8 mouse cellular contexts compared by ENCODE assay signal in genomic region chr6:136555523-136555915, GRCm38 (mm10). TPM values are rescaled to one million over a fixed set of nuclear protein-coding genes. Genes with fewer than 3 reads are reported as not detected.
DNase-seq lines count a peak whose midpoint lies in the region; ATAC-seq and TF ChIP-seq lines count a peak whose summit lies in the region.

No protein-coding gene starts in this region.

- H3K4me3 ChIP-seq in testis, adult 2 months (ENCODE audit: control insufficient read depth, low read depth, low read length), result no peak overlapping the region
- H3K4me3 ChIP-seq in intestine, embryonic 15.5 days (replicated peaks), result no peak overlapping the region
- H3K4me3 ChIP-seq in liver, embryonic 11.5 days (ENCODE audit: low read depth, low read length), result no peak overlapping the region
- H3K4me3 ChIP-seq in stomach, embryonic 14.5 days (ENCODE audit: low read depth, low read length), result no peak overlapping the region

- TF ChIP-seq POLR2A in testis, adult 2 months (IDR thresholded peaks at IDR 0.05; ENCODE audit: control insufficient read depth, low read depth, low read length), result no peak

- no peaks in the 10 kb centered on the region for H3K4me1 ChIP-seq in testis, adult 2 months (ENCODE audit: control insufficient read depth, insufficient read depth, low read length)
- H3K4me1 ChIP-seq in intestine, embryonic 15.5 days (replicated peaks), result 0 out of 2 replicates have a peak, but pooled peaks cover 2% of the 10 kb centered on the region
- peaks cover 13% of the 10 kb centered on the region for H3K4me1 ChIP-seq in liver, embryonic 11.5 days (replicated peaks; ENCODE audit: control insufficient read depth, insufficient read depth, low read length)
- no peaks in the 10 kb centered on the region for H3K4me1 ChIP-seq in stomach, embryonic 14.5 days (ENCODE audit: control insufficient read depth, insufficient read depth, low read length)

- H3K27ac ChIP-seq in testis, adult 2 months (ENCODE audit: control insufficient read depth, insufficient read depth, low read depth, low read length), result peak overlapping the region; percentile 42; the same call in 1 of the 2 replicates
- H3K27ac ChIP-seq in intestine, embryonic 15.5 days, result no peak overlapping the region
- H3K27ac ChIP-seq in liver, embryonic 11.5 days (ENCODE audit: low read depth, low read length), result no peak overlapping the region
- H3K27ac ChIP-seq in stomach, embryonic 14.5 days (ENCODE audit: low read length), result peak overlapping the region; percentile 35; the same call in 1 of the 2 replicates

- no peak overlapping the region for H3K9ac ChIP-seq in intestine, embryonic 15.5 days
- H3K9ac ChIP-seq in liver, embryonic 11.5 days (ENCODE audit: low read depth, low read length), result no peak overlapping the region
- H3K9ac ChIP-seq in stomach, embryonic 14.5 days (replicated peaks; ENCODE audit: low read depth, low read length), result no peak overlapping the region

- no peak overlapping the region for H3K4me2 ChIP-seq in intestine, embryonic 15.5 days (replicated peaks)
- H3K4me2 ChIP-seq in liver, embryonic 11.5 days, result no peak overlapping the region
- H3K4me2 ChIP-seq in stomach, embryonic 14.5 days (replicated peaks; ENCODE audit: low read depth, low read length), result no peak overlapping the region

- no peak for DNase-seq in testis, postnatal 14 days (ENCODE audit: low spot score)
- DNase-seq in cerebellum, postnatal 10 days, result peak; percentile 77 to 82
- DNase-seq in gastrocnemius, postnatal 14 days, result peak; percentile 59
- DNase-seq in liver, embryonic 11.5 days (ENCODE audit: low spot score), result peak; percentile 68
- DNase-seq in monocyte, adult 2 months (ENCODE audit: low read depth in 1 of 2, low spot score in 2 of 2), result peak; percentile 26 to 56

- intact Hi-C loops in gastrocnemius, postnatal 14 days (cut with DNase I; ENCODE audit: low total_unique reads), result loop anchor here (10.0 kb wide), 1 partner anchor 131 kb away; no protein-coding TSS in a partner anchor

- H3K9me3 ChIP-seq in intestine, embryonic 15.5 days, result no peaks in the 10 kb centered on the region
- no peaks in the 10 kb centered on the region for H3K9me3 ChIP-seq in liver, embryonic 11.5 days (ENCODE audit: control insufficient read depth, low read length)
- no peaks in the 10 kb centered on the region for H3K9me3 ChIP-seq in stomach, embryonic 14.5 days (ENCODE audit: control insufficient read depth, low read depth, low read length)

- ATAC-seq in intestine, embryonic 15.5 days, result peak; percentile 32; the same call in 1 of the 2 replicates
- peak; percentile 56 for ATAC-seq in liver, embryonic 11.5 days (replicated peaks; ENCODE audit: low FRiP score)
- peak; percentile 16; the same call in 1 of the 2 replicates for ATAC-seq in stomach, embryonic 14.5 days (ENCODE audit: insufficient number of reproducible peaks, insufficient read depth, low FRiP score, low read depth)

- TF ChIP-seq CTCF in testis, adult 2 months (IDR thresholded peaks at IDR 0.05; ENCODE audit: control insufficient read depth, insufficient read depth, insufficient replicate concordance, low read depth, low read length), result no peak

- WGBS in intestine, embryonic 15.5 days, result 64% methylated on average over 5 of the region's 5 CpGs
- WGBS in liver, embryonic 11.5 days, result 51% methylated on average over 5 of the region's 5 CpGs
- 65% methylated on average over 5 of the region's 5 CpGs for WGBS in stomach, embryonic 14.5 days

- H3K36me3 ChIP-seq in testis, adult 2 months (ENCODE audit: control insufficient read depth, insufficient read depth, low read length), result peaks cover 4% of the 10 kb centered on the region
- H3K36me3 ChIP-seq in intestine, embryonic 15.5 days, result peaks cover 9% of the 10 kb centered on the region
- H3K36me3 ChIP-seq in liver, embryonic 11.5 days (ENCODE audit: control insufficient read depth, insufficient read depth, low read length), result peaks cover 7% of the 10 kb centered on the region
- H3K36me3 ChIP-seq in stomach, embryonic 14.5 days (ENCODE audit: control insufficient read depth, insufficient read depth, low read length), result peaks cover 9% of the 10 kb centered on the region

- no peaks in the 10 kb centered on the region for H3K27me3 ChIP-seq in testis, adult 2 months (ENCODE audit: control insufficient read depth, insufficient read depth, low read length)
- no peaks in the 10 kb centered on the region for H3K27me3 ChIP-seq in intestine, embryonic 15.5 days (replicated peaks)
- no peaks in the 10 kb centered on the region for H3K27me3 ChIP-seq in liver, embryonic 11.5 days (replicated peaks; ENCODE audit: control insufficient read depth, insufficient read depth, low read length)
- H3K27me3 ChIP-seq in stomach, embryonic 14.5 days (ENCODE audit: control insufficient read depth, insufficient read depth, low read length), result no peaks in the 10 kb centered on the region

RNA-seq across cellular contexts. Expression of gene Atf7ip, which starts 49.6 kb away (rescaled TPM):
- 15.9 and 16.8 TPM in 2 replicates for polyA plus RNA-seq in testis, adult 2 months (2012; rRNA removed)
- 10 to 100 TPM; 32.8 to 51.9 TPM for total RNA-seq in gastrocnemius, postnatal 14 days (2021)
- polyA plus RNA-seq in intestine, embryonic 15.5 days (2015; fragmentation: Nextera tagmentation; extraction: Ambion mirVana), result 24.1 and 25.4 TPM in 2 replicates
- polyA plus RNA-seq in liver, embryonic 11.5 days (2014; fragmentation: Nextera tagmentation; extraction: Ambion mirVana), result 31.2 and 32.9 TPM in 2 replicates
- polyA plus RNA-seq in stomach, embryonic 14.5 days (2014; fragmentation: Nextera tagmentation; extraction: Ambion mirVana), result 49.9 and 59.3 TPM in 2 replicates

Comparison
In these comparisons a context has a peak if more than half of its experiments do, and no peak if none do; other contexts are left out.
1. H3K27ac ChIP-seq: peak in testis, adult 2 months (single experiment) and stomach, embryonic 14.5 days (single experiment); none in intestine, embryonic 15.5 days (single experiment) and liver, embryonic 11.5 days (single experiment).
2. Peak in every context shown above with its lines, with median percentiles within 50 percentile points of each other: ATAC-seq.